34 mouse cellular contexts compared by ENCODE assay signal in genomic region chrX:169933228-169933627, GRCm38 (mm10).
"Had no signal": no experiment of that assay in that cellular context is flagged by ENCODE, and none has a peak within 500 bp of the region (broad histone marks: within the 10 kb centered on the region; RNA-seq: fewer than 3 reads in every experiment).

No protein-coding gene starts in this region.

- H3K4me2 ChIP-seq: heart, embryonic 11.5 days; heart, embryonic 12.5 days; heart, embryonic 13.5 days; heart, embryonic 15.5 days; hindbrain, embryonic 12.5 days; hindbrain, embryonic 13.5 days; hindbrain, embryonic 14.5 days; hindbrain, embryonic 15.5 days; kidney, embryonic 15.5 days had no signal

- DNase-seq: heart, adult 18-20 months; heart, adult 2 months; heart, postnatal 10 days; heart, postnatal 14 days; heart, postnatal 36 days; heart, postnatal 4 days; kidney, adult 11 months; kidney, adult 18-20 months; kidney, adult 2 months; kidney, adult 8-10 months; kidney, adult 9 months; kidney, postnatal 10 days; kidney, postnatal 14 days; kidney, postnatal 25 days; kidney, postnatal 36 days; kidney, postnatal 4 days; layer of hippocampus, adult 9-11 months; layer of hippocampus, postnatal 36 days had no signal

- ATAC-seq: hindbrain, embryonic 16.5 days; hindbrain, postnatal 0 days; inflammation-experienced regulatory T-cells, adult 6 months had no signal

- H3K27me3 ChIP-seq: heart, embryonic 12.5 days had no signal

- H3K4me3 ChIP-seq: heart, adult 2 months; heart, embryonic 10.5 days; heart, embryonic 12.5 days; heart, embryonic 13.5 days; heart, embryonic 15.5 days; hindbrain, embryonic 10.5 days; hindbrain, embryonic 12.5 days; hindbrain, embryonic 13.5 days; hindbrain, embryonic 15.5 days; kidney, embryonic 15.5 days; layer of hippocampus, adult 2 months had no signal

- H3K9ac ChIP-seq: heart, embryonic 12.5 days; heart, embryonic 13.5 days; heart, embryonic 15.5 days; hindbrain, embryonic 12.5 days; hindbrain, embryonic 13.5 days; hindbrain, embryonic 14.5 days; hindbrain, embryonic 15.5 days; kidney, embryonic 15.5 days had no signal

- H3K4me1 ChIP-seq: heart, embryonic 15.5 days; hindbrain, embryonic 13.5 days; hindbrain, embryonic 15.5 days; kidney, embryonic 15.5 days had no signal

- H3K9me3 ChIP-seq: heart, embryonic 10.5 days; heart, embryonic 12.5 days; heart, embryonic 13.5 days; heart, embryonic 15.5 days; hindbrain, embryonic 10.5 days; hindbrain, embryonic 12.5 days; hindbrain, embryonic 13.5 days; hindbrain, embryonic 15.5 days; kidney, embryonic 15.5 days had no signal

- H3K27ac ChIP-seq: heart, adult 2 months; heart, embryonic 10.5 days; heart, embryonic 13.5 days; heart, embryonic 15.5 days; hindbrain, embryonic 10.5 days; hindbrain, embryonic 12.5 days; hindbrain, embryonic 13.5 days; hindbrain, embryonic 14.5 days; hindbrain, embryonic 15.5 days; hindbrain, postnatal 0 days; kidney, embryonic 15.5 days; kidney, postnatal 0 days; layer of hippocampus, adult 2 months had no signal

- H3K36me3 ChIP-seq: heart, embryonic 10.5 days; heart, embryonic 12.5 days; heart, embryonic 13.5 days; heart, embryonic 15.5 days; hindbrain, embryonic 10.5 days; hindbrain, embryonic 12.5 days; hindbrain, embryonic 13.5 days; hindbrain, embryonic 15.5 days; kidney, embryonic 15.5 days had no signal
